ENCODE assay signal across 10 mouse cellular contexts in genomic region chr16:4602766-4603452, GRCm38 (mm10). TPM values are rescaled to one million over a fixed set of nuclear protein-coding genes. Genes with fewer than 3 reads are reported as not detected.
DNase-seq lines count a peak whose midpoint lies in the region; ATAC-seq and TF ChIP-seq lines count a peak whose summit lies in the region.
"Had no signal": no experiment of that assay in that cellular context is flagged by ENCODE, and none has a peak within 500 bp of the region (broad histone marks: within the 10 kb centered on the region; RNA-seq: fewer than 3 reads in every experiment).

No protein-coding gene starts in this region.

- H3K9ac ChIP-seq in intestine, embryonic 15.5 days, result peak overlapping the region; percentile 31; the same call in 1 of the 2 replicates
- H3K9ac ChIP-seq in lung, postnatal 0 days (replicated peaks; ENCODE audit: low read depth), result no peak overlapping the region

- TF ChIP-seq EP300 in lung, postnatal 0 days (IDR thresholded peaks at IDR 0.05), result no peak

- peak overlapping the region; percentile 26; the same call in 1 of the 2 replicates for H3K4me2 ChIP-seq in intestine, embryonic 15.5 days (replicated peaks)
- H3K4me2 ChIP-seq in lung, postnatal 0 days (replicated peaks; ENCODE audit: low read depth, low read length), result no peak overlapping the region

- no peak for ATAC-seq in intestine, embryonic 15.5 days
- ATAC-seq in lung, postnatal 0 days, result peak; percentile 11; the same call in 1 of the 2 replicates

- no peaks in the 10 kb centered on the region for H3K36me3 ChIP-seq in intestine, embryonic 15.5 days
- H3K36me3 ChIP-seq in lung, postnatal 0 days (ENCODE audit: insufficient read depth, low read length), result no peaks in the 10 kb centered on the region
- H3K36me3 ChIP-seq: G1E had no signal

- H3K27me3 ChIP-seq in intestine, embryonic 15.5 days (replicated peaks), result no peaks in the 10 kb centered on the region
- H3K27me3 ChIP-seq in lung, postnatal 0 days (replicated peaks; ENCODE audit: insufficient read depth, low read length), result no peaks in the 10 kb centered on the region

- WGBS in intestine, embryonic 15.5 days, result 17% methylated on average over 7 of the region's 7 CpGs
- 26% methylated on average over 7 of the region's 7 CpGs for WGBS in lung, postnatal 0 days

- no peak for TF ChIP-seq CTCF in lung, postnatal 0 days (IDR thresholded peaks at IDR 0.05)

- H3K4me1 ChIP-seq in intestine, embryonic 15.5 days (replicated peaks), result peaks cover 98% of the 10 kb centered on the region
- H3K4me1 ChIP-seq in lung, postnatal 0 days (ENCODE audit: insufficient read depth, low read depth, low read length), result peaks cover 36% of the 10 kb centered on the region; the same call in 1 of the 2 replicates

- no peak overlapping the region for H3K4me3 ChIP-seq in intestine, embryonic 15.5 days (replicated peaks)
- no peak overlapping the region for H3K4me3 ChIP-seq in lung, postnatal 0 days (ENCODE audit: low read depth, low read length)
- H3K4me3 ChIP-seq: erythroblast, embryonic 14.5 days had no signal

- peak overlapping the region; percentile 81 for H3K27ac ChIP-seq in intestine, embryonic 15.5 days
- H3K27ac ChIP-seq in lung, postnatal 0 days (ENCODE audit: low read length), result peak overlapping the region; percentile 51; the same call in 1 of the 2 replicates

- H3K9me3 ChIP-seq in intestine, embryonic 15.5 days, result no peaks in the 10 kb centered on the region
- no peaks in the 10 kb centered on the region for H3K9me3 ChIP-seq in lung, postnatal 0 days (ENCODE audit: low read length)
- H3K9me3 ChIP-seq: G1E had no signal

- peak; percentile 12 for DNase-seq in gastrocnemius, postnatal 10 days
- no peak for DNase-seq in gastrocnemius, adult 18-20 months (ENCODE audit: low spot score)
- DNase-seq in ZHBTc4 (ENCODE audit: low read depth, low spot score), result peak; percentile 51
- DNase-seq in lung, postnatal 0 days (ENCODE audit: low spot score), result peak; percentile 43
- no peak for DNase-seq in frontal cortex, postnatal 25 days (ENCODE audit: low spot score in 2 of 2)
- DNase-seq in urinary bladder, adult 2 months (ENCODE audit: low spot score), result no peak
- no peak for DNase-seq in right cerebral cortex, adult 2 months (ENCODE audit: low spot score in 2 of 2)

RNA-seq across cellular contexts. Expression of gene Glis2, which starts 8.4 kb away (rescaled TPM):
- 10 to 100 TPM; 22.2 to 32.3 TPM for total RNA-seq in gastrocnemius, postnatal 10 days (2021)
- 1 to 10 TPM; 4.0 to 7.3 TPM for total RNA-seq in gastrocnemius, adult 18-20 months (2021)
- 21.4 and 23.5 TPM in 2 replicates for polyA plus RNA-seq in intestine, embryonic 15.5 days (2015; fragmentation: Nextera tagmentation; extraction: Ambion mirVana)
- polyA plus RNA-seq in lung, postnatal 0 days (2015; fragmentation: Nextera tagmentation; extraction: Ambion mirVana), result 20.7 and 26.5 TPM in 2 replicates
- 40.3 and 43.3 TPM in 2 replicates for polyA plus RNA-seq in urinary bladder, adult 2 months (2012; rRNA removed)

RNA-seq across cellular contexts. Expression of gene Pam16, which starts 21.9 kb away (rescaled TPM):
- total RNA-seq in gastrocnemius, postnatal 10 days (2021), result 10 to 100 TPM; 79.3 to 82.7 TPM
- 100 to 1,000 TPM; 108 to 113 TPM for total RNA-seq in gastrocnemius, adult 18-20 months (2021)
- polyA plus RNA-seq in intestine, embryonic 15.5 days (2015; fragmentation: Nextera tagmentation; extraction: Ambion mirVana), result 74.5 and 84.3 TPM in 2 replicates
- 76.2 and 78.4 TPM in 2 replicates for polyA plus RNA-seq in lung, postnatal 0 days (2015; fragmentation: Nextera tagmentation; extraction: Ambion mirVana)
- 57.5 and 64.8 TPM in 2 replicates for polyA plus RNA-seq in urinary bladder, adult 2 months (2012; rRNA removed)

RNA-seq across cellular contexts. Expression of gene Vasn, which starts 36.8 kb away (rescaled TPM):
- 10 to 100 TPM in 1 of 2 experiments, 1 to 10 TPM in 1; 9.7 to 13.0 TPM for total RNA-seq in gastrocnemius, postnatal 10 days (2021)
- 1 to 10 TPM; 4.1 to 5.0 TPM for total RNA-seq in gastrocnemius, adult 18-20 months (2021)
- polyA plus RNA-seq in intestine, embryonic 15.5 days (2015; fragmentation: Nextera tagmentation; extraction: Ambion mirVana), result 14.1 and 15.1 TPM in 2 replicates
- polyA plus RNA-seq in lung, postnatal 0 days (2015; fragmentation: Nextera tagmentation; extraction: Ambion mirVana), result 17.4 and 18.0 TPM in 2 replicates
- 26.6 and 28.5 TPM in 2 replicates for polyA plus RNA-seq in urinary bladder, adult 2 months (2012; rRNA removed)

RNA-seq across cellular contexts. Expression of gene Dnaja3, which starts 36.9 kb away (rescaled TPM):
- total RNA-seq in gastrocnemius, postnatal 10 days (2021), result 10 to 100 TPM; 71.4 to 87.2 TPM
- 100 to 1,000 TPM in 1 of 2 experiments, 10 to 100 TPM in 1; 91.1 to 101 TPM for total RNA-seq in gastrocnemius, adult 18-20 months (2021)
- 86.5 and 92.1 TPM in 2 replicates for polyA plus RNA-seq in intestine, embryonic 15.5 days (2015; fragmentation: Nextera tagmentation; extraction: Ambion mirVana)
- polyA plus RNA-seq in lung, postnatal 0 days (2015; fragmentation: Nextera tagmentation; extraction: Ambion mirVana), result 37.8 and 38.9 TPM in 2 replicates
- 36.6 and 37.9 TPM in 2 replicates for polyA plus RNA-seq in urinary bladder, adult 2 months (2012; rRNA removed)

RNA-seq across cellular contexts. Expression of gene Tfap4, which starts 43.3 kb away (rescaled TPM):
- 1 to 10 TPM; 6.6 to 6.9 TPM for total RNA-seq in gastrocnemius, postnatal 10 days (2021)
- 1 to 10 TPM; 2.7 to 2.9 TPM for total RNA-seq in gastrocnemius, adult 18-20 months (2021)
- 27.9 and 28.8 TPM in 2 replicates for polyA plus RNA-seq in intestine, embryonic 15.5 days (2015; fragmentation: Nextera tagmentation; extraction: Ambion mirVana)
- polyA plus RNA-seq in lung, postnatal 0 days (2015; fragmentation: Nextera tagmentation; extraction: Ambion mirVana), result 5.7 and 6.4 TPM in 2 replicates
- 8.4 and 9.3 TPM in 2 replicates for polyA plus RNA-seq in urinary bladder, adult 2 months (2012; rRNA removed)

Comparison
In these comparisons a context has a peak if more than half of its experiments do, and no peak if none do; other contexts are left out.
1. DNase-seq: peak in gastrocnemius, postnatal 10 days (single experiment), ZHBTc4 (single experiment) and lung, postnatal 0 days (single experiment); none in gastrocnemius, adult 18-20 months (single experiment), frontal cortex, postnatal 25 days (0 of 2), urinary bladder, adult 2 months (single experiment) and right cerebral cortex, adult 2 months (0 of 2).